Mouse (Mus musculus): ENCODE measurements around the gene Bend3.

Gene Bend3

GRCm38 (mm10) chr10:43478751-43479435 is at the start of gene Bend3:
Bend3 (plus strand) TSS chr10:43478831.
- DNase-seq (ENCODE audit: low read depth, low spot score): peak; percentile 25

- peak; percentile 16 for DNase-seq (ENCODE audit: low read depth, low spot score)
Observed at GRCm38 (mm10) chr10:43430606-43431005, 48.0 kb upstream of the Bend3 start.

- DNase-seq (ENCODE audit: low read depth, low spot score): no peak
Observed at GRCm38 (mm10) chr10:43434326-43434725, 44.3 kb upstream of the Bend3 start.

DNA sequence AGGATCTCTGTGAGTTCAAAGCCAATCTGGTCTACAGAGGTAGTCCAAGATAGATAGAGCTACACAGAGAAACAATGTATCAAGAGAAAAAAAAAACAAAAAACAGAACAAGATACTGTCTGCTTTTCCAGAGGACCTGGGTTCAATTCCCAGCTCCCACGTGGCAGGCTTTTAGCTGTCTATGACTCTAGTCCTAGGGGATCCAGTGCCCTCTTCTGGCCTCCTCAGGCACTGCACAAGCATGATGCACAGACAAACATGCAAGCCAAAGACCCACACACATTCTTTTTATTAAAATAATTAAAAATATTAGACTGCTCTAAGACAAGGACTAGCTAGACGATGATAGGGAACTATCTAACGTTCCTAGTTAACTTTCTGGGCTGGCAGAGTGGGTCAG is 42.9 kb upstream of the Bend3 start:
- DNase-seq (ENCODE audit: low read depth, low spot score): no peak

- DNase-seq (ENCODE audit: low read depth, low spot score): no peak
Observed at GRCm38 (mm10) chr10:43439492-43439941, 39.1 kb upstream of the Bend3 start.

DNA sequence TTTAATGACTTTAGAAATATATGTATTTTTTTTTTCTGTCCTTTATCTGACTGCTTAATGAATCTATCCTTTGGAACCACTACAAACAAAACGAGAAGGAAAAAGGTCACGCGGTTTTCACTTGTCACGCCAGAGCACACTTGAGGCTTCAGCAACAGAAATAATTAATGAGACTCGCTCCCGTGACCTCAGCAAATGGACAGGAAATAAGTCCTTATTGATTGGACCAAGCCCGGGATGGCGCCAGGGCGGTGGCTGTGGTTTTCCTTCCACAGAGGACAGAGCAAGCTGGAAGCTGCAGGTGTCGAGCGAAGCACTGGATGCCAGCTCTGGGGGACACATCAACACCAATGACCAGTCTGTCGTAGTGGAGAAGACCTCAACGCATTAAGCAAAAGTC is 38.6 kb upstream of the Bend3 start:
- no peak for DNase-seq (ENCODE audit: low read depth, low spot score)

- no peak for DNase-seq (ENCODE audit: low read depth, low spot score)
Observed at GRCm38 (mm10) chr10:43440981-43441740, 37.5 kb upstream of the Bend3 start.

GRCm38 (mm10) chr10:43448656-43449055 is 30.0 kb upstream of the Bend3 start:
- no peak for DNase-seq (ENCODE audit: low read depth, low spot score)

DNA sequence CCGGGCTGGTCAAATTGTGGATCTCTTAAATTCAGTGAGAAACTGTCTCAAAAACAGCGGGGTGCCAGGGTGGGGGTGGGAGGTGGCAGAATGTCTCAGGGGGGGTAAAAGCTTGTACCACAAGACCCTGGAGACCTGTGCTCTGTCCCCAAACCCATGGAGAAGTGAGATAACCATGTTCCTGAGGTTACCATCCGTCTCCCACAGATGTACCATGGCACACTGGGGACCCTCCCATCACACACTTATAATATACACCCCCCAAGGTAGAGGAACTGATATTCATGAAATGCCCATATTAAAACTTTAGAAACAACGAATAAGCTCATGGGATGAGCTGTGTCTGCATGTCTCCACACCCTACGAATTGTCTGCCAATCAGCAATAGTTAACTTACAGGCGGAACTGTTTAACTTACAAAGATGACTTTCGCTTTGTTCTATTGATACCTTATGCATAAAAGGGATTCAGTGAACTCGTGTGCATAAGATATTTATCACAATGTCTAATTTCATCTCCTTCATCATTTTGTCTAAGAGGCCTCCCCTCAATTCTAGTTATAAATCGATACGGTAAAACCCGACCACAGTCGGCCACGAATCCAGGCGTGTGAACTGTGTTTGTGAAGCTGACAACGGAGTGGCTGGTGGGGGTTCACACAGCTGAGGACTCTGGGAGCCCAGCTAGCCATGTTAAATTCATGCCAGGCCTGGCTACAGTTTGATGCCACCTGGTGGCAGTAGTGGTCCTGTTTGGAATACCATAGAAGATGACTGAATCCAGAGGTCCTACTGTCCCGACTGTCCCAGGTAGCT is 26.6 kb upstream of the Bend3 start:
- peak; percentile 77 for DNase-seq (ENCODE audit: low read depth, low spot score)

DNA sequence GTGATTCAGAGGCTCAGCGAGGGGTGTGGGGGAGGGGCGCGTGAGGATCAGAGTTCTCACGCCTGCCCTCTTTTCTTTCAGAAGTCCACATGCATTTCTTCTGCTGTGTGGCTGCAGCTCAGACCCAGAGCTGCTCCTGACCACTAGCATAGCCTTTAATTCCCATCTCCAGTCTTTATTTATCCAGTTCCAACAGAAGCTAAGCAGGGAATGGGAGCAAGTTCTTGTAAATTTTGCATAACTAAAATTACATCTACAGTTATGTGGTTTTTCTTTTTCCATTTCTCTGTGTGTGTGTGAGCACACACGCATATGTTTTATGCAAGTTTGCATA is 26.0 kb upstream of the Bend3 start:
- DNase-seq (ENCODE audit: low read depth, low spot score): no peak

DNA sequence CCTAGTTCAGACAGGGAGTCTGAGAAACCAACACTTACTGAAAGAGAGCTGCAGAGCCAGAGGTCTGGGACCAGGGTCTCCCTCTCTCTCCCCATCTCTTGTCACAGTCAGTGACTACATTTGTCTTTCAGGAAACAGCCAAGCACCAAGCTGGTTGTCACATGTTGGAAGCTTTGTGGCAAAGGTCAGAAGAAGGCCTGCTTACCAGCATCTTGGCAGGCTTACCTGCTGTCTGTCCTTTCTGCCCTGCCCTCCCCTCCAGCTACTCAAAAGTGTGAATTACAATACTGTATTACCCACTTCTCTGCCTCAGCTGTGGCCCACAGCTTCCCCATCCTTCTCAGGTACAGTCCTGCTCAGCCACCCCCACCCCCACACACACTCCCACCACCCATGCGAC is 24.4 kb upstream of the Bend3 start:
- DNase-seq (ENCODE audit: low read depth, low spot score): no peak

- no peak for DNase-seq (ENCODE audit: low read depth, low spot score)
Observed at GRCm38 (mm10) chr10:43454671-43455070, 24.0 kb upstream of the Bend3 start.

DNA sequence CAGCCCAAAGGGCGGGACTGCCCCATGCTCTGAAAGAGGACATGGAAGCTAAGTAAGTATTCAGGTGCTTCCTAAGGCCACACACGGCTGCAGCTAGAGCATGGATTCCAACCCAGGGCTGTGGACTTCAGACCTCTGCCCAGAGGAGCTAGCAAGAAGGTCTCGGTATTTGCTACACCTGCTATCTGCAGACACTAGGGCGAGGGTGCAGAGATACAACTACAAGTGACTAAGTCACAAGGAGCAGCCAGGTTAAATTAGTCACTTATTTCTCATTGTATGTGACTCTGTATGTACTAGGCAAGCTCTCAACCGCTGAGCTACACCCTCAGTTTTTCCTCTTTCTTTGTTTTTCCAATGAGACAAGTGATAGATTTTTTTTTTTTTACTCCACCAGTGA is 15.8 kb upstream of the Bend3 start:
- no peak for DNase-seq (ENCODE audit: low read depth, low spot score)

DNA sequence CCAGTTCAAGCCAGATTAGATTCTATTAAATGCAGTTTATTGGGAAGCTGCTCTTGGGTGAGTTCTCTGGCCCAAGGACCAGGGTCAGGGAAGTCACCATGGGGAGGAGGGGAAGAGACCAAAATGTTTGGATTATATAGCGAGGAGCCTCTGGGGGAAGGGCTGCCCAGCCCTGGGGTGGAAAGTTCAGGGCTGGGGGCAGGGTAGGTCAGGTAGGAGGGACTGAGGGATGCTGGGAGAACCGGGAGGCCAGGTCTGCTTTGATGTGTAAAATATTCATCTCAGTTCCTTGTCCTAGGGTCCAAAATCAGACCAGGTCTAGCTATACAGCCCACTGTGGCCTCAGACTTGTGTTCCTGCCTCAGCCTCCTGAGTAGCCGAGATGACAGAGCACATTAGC is 15.4 kb upstream of the Bend3 start:
- DNase-seq (ENCODE audit: low read depth, low spot score): no peak

- no peak for DNase-seq (ENCODE audit: low read depth, low spot score)
Observed at GRCm38 (mm10) chr10:43466223-43466622, 12.4 kb upstream of the Bend3 start.

DNA sequence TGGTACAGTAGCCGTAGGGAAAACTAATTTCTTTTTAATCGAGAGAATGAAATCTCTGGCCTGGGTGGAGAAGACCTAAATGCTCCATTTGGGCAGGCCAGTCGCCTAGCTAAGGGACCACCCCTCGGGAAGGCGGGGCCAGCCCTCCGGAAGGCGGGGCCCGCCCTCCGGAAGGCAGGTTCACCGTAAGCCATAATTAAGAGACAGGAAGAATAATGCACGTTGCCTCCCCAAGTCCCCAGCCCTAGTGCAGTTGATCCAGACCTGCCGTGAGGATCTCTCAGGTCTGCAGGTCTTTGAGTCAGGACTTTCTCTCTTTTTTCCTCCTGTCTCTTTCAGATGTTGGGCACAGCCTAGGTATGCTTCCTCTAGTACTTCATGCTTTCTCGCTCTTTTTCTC is 11.0 kb upstream of the Bend3 start:
- DNase-seq (ENCODE audit: low read depth, low spot score): no peak

GRCm38 (mm10) chr10:43468293-43468692 is 10.3 kb upstream of the Bend3 start:
- no peak for DNase-seq (ENCODE audit: low read depth, low spot score)

DNA sequence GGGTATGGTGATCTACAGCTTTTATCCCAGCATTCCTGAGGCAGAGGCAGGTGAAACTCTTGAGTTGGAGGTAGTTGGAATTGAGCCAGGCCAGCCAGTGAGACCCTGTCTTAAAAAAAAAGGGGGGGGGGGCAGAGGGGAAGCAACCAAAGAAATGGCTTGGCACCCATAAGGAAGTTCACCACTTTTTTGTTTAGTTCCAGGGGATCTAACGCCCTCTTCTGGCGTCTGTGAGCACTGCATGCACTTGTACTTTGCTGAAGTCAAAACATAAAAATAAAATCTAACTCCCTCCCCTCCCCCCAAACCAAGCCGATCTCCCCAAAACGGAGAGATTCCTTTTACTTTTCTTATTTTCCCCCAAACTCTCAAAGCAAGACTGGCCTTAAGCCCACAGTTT is 3.3 kb upstream of the Bend3 start:
- no peak for DNase-seq (ENCODE audit: low read depth, low spot score)

DNA sequence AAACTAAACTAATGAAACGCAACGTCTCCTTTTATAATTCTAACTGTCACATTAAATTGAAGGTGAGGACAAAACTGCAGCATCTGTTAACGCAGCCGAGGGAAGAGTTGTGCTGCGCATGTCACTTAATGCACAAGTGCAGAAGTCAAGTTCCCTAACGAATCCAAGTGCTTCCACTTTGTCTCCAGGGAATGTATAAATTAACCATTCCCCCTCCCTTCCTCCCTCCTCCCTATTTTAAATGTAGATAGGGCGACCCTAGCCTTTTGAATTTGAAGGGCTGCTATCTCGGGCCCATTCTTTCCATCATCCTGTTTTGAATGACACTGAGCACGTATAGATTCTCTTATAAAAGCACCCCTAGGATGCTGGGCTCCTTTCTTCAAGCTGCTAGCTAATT is 1.2 kb upstream of the Bend3 start:
- DNase-seq (ENCODE audit: low read depth, low spot score): no peak

GRCm38 (mm10) chr10:43477865-43478681 is 558 bp upstream of the Bend3 start:
- DNase-seq (ENCODE audit: low read depth, low spot score): peak; percentile 53

DNA sequence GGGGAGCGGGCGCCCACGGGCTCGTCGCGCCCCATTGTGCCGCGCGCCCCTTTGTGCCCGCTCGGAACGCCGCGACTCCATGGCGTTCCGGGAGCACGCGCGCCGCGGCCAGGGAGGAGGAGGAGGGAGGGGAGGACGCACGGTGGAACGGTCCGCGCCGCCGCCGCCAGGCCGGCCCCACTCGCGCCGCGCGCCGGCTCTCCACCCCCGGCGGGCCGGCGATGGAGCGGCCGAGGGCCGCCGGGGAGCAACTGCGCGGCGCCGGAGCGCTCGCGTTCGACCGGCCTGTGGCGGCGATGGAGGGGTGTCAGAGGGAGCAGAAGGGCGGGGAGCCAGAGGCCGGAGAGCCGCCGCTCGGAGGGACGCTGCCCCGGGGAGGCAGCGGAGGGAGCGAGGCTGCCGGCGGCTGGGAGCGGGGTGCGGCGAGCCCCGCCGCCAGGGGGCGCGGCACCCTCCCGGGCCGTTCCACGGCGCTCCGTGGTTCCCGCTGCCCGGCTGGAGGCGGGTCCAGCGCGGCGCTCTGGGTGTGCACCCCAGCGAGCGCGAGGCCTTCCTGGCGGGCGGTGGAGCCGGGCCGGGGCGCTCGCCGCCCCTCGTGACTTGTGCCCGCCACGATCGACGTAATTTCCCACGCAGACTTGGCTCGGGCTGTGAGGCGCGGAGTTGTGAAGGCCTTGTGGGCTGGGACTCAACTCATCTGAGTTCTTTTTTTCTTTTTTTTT is 966 bp downstream of the Bend3 start:
- peak; percentile 68 for DNase-seq (ENCODE audit: low read depth, low spot score)
